27 mouse cellular contexts compared by ENCODE assay signal in genomic region chr16:30646856-30647255, GRCm38 (mm10). TPM values are rescaled to one million over a fixed set of nuclear protein-coding genes. Genes with fewer than 3 reads are reported as not detected.
DNase-seq lines count a peak whose midpoint lies in the region; ATAC-seq and TF ChIP-seq lines count a peak whose summit lies in the region.
"Had no signal": no experiment of that assay in that cellular context is flagged by ENCODE, and none has a peak within 500 bp of the region (broad histone marks: within the 10 kb centered on the region; RNA-seq: fewer than 3 reads in every experiment).

No protein-coding gene starts in this region.

- no peak for TF ChIP-seq POLR2A in spleen, adult 2 months (IDR thresholded peaks at IDR 0.05; ENCODE audit: low read depth, low read length)

- H3K9me3 ChIP-seq in kidney, embryonic 14.5 days (ENCODE audit: control insufficient read depth, low read length): no peaks in the 10 kb centered on the region
- H3K9me3 ChIP-seq in ES-E14 (ENCODE audit: control insufficient read depth, insufficient read depth, low read depth, low read length): no peaks in the 10 kb centered on the region
- H3K9me3 ChIP-seq in forebrain, embryonic 15.5 days: no peaks in the 10 kb centered on the region
- H3K9me3 ChIP-seq: forebrain, embryonic 12.5 days; heart, embryonic 10.5 days had no signal

- no peaks in the 10 kb centered on the region for H3K36me3 ChIP-seq in kidney, embryonic 14.5 days (ENCODE audit: control insufficient read depth, insufficient read depth, low read length)
- H3K36me3 ChIP-seq in spleen, adult 2 months (ENCODE audit: control insufficient read depth, insufficient read depth, low read length): no peaks in the 10 kb centered on the region
- no peaks in the 10 kb centered on the region; the same call in 1 of the 2 replicates for H3K36me3 ChIP-seq in ES-E14 (ENCODE audit: control insufficient read depth, insufficient read depth, low read length, poor library complexity, severe bottlenecking)
- H3K36me3 ChIP-seq in forebrain, embryonic 15.5 days: no peaks in the 10 kb centered on the region
- H3K36me3 ChIP-seq: embryonic facial prominence, embryonic 10.5 days; embryonic facial prominence, embryonic 13.5 days; forebrain, embryonic 12.5 days; G1E; heart, embryonic 10.5 days; heart, embryonic 13.5 days had no signal

- no peak overlapping the region for H3K27ac ChIP-seq in kidney, embryonic 14.5 days (ENCODE audit: low read depth, low read length)
- peak overlapping the region; percentile 33; the same call in 1 of the 2 replicates for H3K27ac ChIP-seq in spleen, adult 2 months (ENCODE audit: insufficient read depth, low read length)
- peak overlapping the region; percentile 78 for H3K27ac ChIP-seq in ES-E14 (ENCODE audit: insufficient read depth, low read depth, low read length, poor library complexity, severe bottlenecking)
- no peak overlapping the region for H3K27ac ChIP-seq in forebrain, embryonic 15.5 days (replicated peaks)
- H3K27ac ChIP-seq: embryonic facial prominence, embryonic 10.5 days; embryonic facial prominence, embryonic 13.5 days; forebrain, embryonic 12.5 days; heart, adult 2 months; heart, embryonic 10.5 days; heart, embryonic 13.5 days; hindbrain, embryonic 14.5 days; hindbrain, postnatal 0 days had no signal

- no peak overlapping the region for H3K9ac ChIP-seq in kidney, embryonic 14.5 days (ENCODE audit: low read depth, low read length)
- no peak overlapping the region for H3K9ac ChIP-seq in ES-E14 (ENCODE audit: insufficient read depth, low read depth, low read length, poor library complexity, severe bottlenecking)
- H3K9ac ChIP-seq in forebrain, embryonic 15.5 days (replicated peaks): no peak overlapping the region
- H3K9ac ChIP-seq: embryonic facial prominence, embryonic 13.5 days; forebrain, embryonic 12.5 days; heart, embryonic 13.5 days; hindbrain, embryonic 14.5 days had no signal

- DNase-seq in kidney, adult 9 months: no peak
- no peak for DNase-seq in spleen, adult 2 months (ENCODE audit: low read depth in 1 of 2, low spot score in 2 of 2)
- DNase-seq in spleen, postnatal 36 days (ENCODE audit: low spot score in 2 of 2): no peak
- DNase-seq in ES-E14 (ENCODE audit: low read depth, low spot score): no peak
- DNase-seq: adrenal gland, adult 2 months; adrenal gland, postnatal 25 days; embryo, embryonic 11 days; gastrocnemius, postnatal 10 days; gastrocnemius, postnatal 36 days; heart, adult 2 months; heart, postnatal 14 days; heart, postnatal 4 days had no signal

- in situ Hi-C loops in ES-E14 (cut with MboI; ENCODE audit: low sequenced_read_pairs in 2 of 2, unreplicated experiment in 2 of 2): no loop called here

- H3K4me3 ChIP-seq in kidney, embryonic 14.5 days (ENCODE audit: low read length): no peak overlapping the region
- H3K4me3 ChIP-seq in spleen, adult 2 months (ENCODE audit: extremely low read depth, insufficient read depth, insufficient read length): no peak overlapping the region
- H3K4me3 ChIP-seq in ES-E14 (ENCODE audit: insufficient read depth in 1 of 2, low read depth in 1 of 2, low read length in 2 of 2, poor library complexity in 1 of 2, severe bottlenecking in 1 of 2): no peak overlapping the region
- H3K4me3 ChIP-seq in forebrain, embryonic 15.5 days: no peak overlapping the region
- H3K4me3 ChIP-seq: embryonic facial prominence, embryonic 10.5 days; embryonic facial prominence, embryonic 13.5 days; erythroblast, embryonic 14.5 days; forebrain, embryonic 12.5 days; heart, adult 2 months; heart, embryonic 10.5 days; heart, embryonic 13.5 days had no signal

- no peak overlapping the region for H3K4me2 ChIP-seq in kidney, embryonic 14.5 days (replicated peaks; ENCODE audit: low read depth, low read length)
- H3K4me2 ChIP-seq in forebrain, embryonic 15.5 days (replicated peaks): no peak overlapping the region
- H3K4me2 ChIP-seq: embryonic facial prominence, embryonic 13.5 days; forebrain, embryonic 12.5 days; heart, embryonic 13.5 days; hindbrain, embryonic 14.5 days had no signal

- 0 out of 2 replicates have a peak, but pooled peaks cover 3% of the 10 kb centered on the region for H3K4me1 ChIP-seq in kidney, embryonic 14.5 days (ENCODE audit: control insufficient read depth, insufficient read depth, low read length)
- peaks cover 19% of the 10 kb centered on the region; the same call in 1 of the 2 replicates for H3K4me1 ChIP-seq in spleen, adult 2 months (ENCODE audit: control insufficient read depth, insufficient read depth, insufficient read length)
- H3K4me1 ChIP-seq in ES-E14 (ENCODE audit: control insufficient read depth in 2 of 2, insufficient read depth in 2 of 2, low read length in 2 of 2, poor library complexity in 1 of 2): peaks cover 4 to 11% of the 10 kb centered on the region in 2 experiments; a peak in 3 of 4 replicates
- no peaks in the 10 kb centered on the region for H3K4me1 ChIP-seq in forebrain, embryonic 15.5 days
- H3K4me1 ChIP-seq: heart, embryonic 10.5 days had no signal

- H3K27me3 ChIP-seq in kidney, embryonic 14.5 days (ENCODE audit: control insufficient read depth, insufficient read depth, low read length): no peaks in the 10 kb centered on the region
- H3K27me3 ChIP-seq in spleen, adult 2 months (ENCODE audit: control insufficient read depth, insufficient read depth, low read length): no peaks in the 10 kb centered on the region
- no peaks in the 10 kb centered on the region for H3K27me3 ChIP-seq in forebrain, embryonic 15.5 days
- H3K27me3 ChIP-seq: embryonic facial prominence, embryonic 13.5 days; forebrain, embryonic 12.5 days; heart, embryonic 13.5 days; Patski had no signal

- 72% methylated on average over 3 of the region's 3 CpGs for WGBS in kidney, embryonic 14.5 days
- WGBS in spleen, adult 2 months: 75% methylated on average over 3 of the region's 3 CpGs
- WGBS in forebrain, embryonic 15.5 days: 74% methylated on average over 3 of the region's 3 CpGs

- no peak for TF ChIP-seq CTCF in spleen, adult 2 months (IDR thresholded peaks at IDR 0.05; ENCODE audit: extremely low read depth, insufficient read depth, insufficient read length, insufficient replicate concordance)

- ATAC-seq in kidney, embryonic 14.5 days (ENCODE audit: low FRiP score, low TSS enrichment): 0 out of 2 replicates have a peak, but pooled peaks have one; percentile 48
- ATAC-seq in CD4-positive, CD25-positive, alpha-beta regulatory T cell, adult 4 months: no peak
- ATAC-seq in forebrain, embryonic 15.5 days (replicated peaks): no peak
- ATAC-seq: forebrain, embryonic 16.5 days; hindbrain, postnatal 0 days; inflammation-experienced regulatory T-cells, adult 6 months had no signal

TF ChIP-seq in ES-E14, 5 proteins besides CTCF, POLR2A, EP300 and RAD21:
- no peak for TF ChIP-seq ZNF384 (IDR thresholded peaks at IDR 0.05; ENCODE audit: low read depth, low read length)
- TF ChIP-seq HCFC1 (IDR thresholded peaks at IDR 0.05; ENCODE audit: borderline replicate concordance, insufficient read depth, low read length): no peak
- TF ChIP-seq MAFK (IDR thresholded peaks at IDR 0.05; ENCODE audit: insufficient read depth, low read depth, low read length): no peak
- TF ChIP-seq CHD2 (IDR thresholded peaks at IDR 0.05; ENCODE audit: low read depth, low read length): no peak; the same call in 1 of the 2 replicates
- TF ChIP-seq ZC3H11A (IDR thresholded peaks at IDR 0.05; ENCODE audit: borderline replicate concordance, low read depth, low read length): no peak

RNA-seq across cellular contexts. Expression of gene Fam43a, which starts 47.3 kb away (rescaled TPM):
- polyA plus RNA-seq in kidney, embryonic 14.5 days (2014; fragmentation: Nextera tagmentation; extraction: Ambion mirVana): 7.2 and 9.2 TPM in 2 replicates
- polyA plus RNA-seq in spleen, adult 2 months (2012; rRNA removed): 56.3 and 74.7 TPM in 2 replicates
- total RNA-seq in ES-E14 (2012; rRNA removed): 20.1 and 22.2 TPM in 2 replicates
- polyA plus RNA-seq in CD4-positive, CD25-positive, alpha-beta regulatory T cell, adult 4 months (2017; shearing (Covaris generic)): under 1 TPM in 1 of 2 experiments, not detected in 1; 0.91 TPM
- polyA plus RNA-seq in forebrain, embryonic 15.5 days (2015; fragmentation: Nextera tagmentation; extraction: Ambion mirVana): 9.9 and 10.7 TPM in 2 replicates
- total RNA-seq: G1E had no signal

RNA-seq across cellular contexts. Expression of gene Lsg1, which starts 59.5 kb away (rescaled TPM):
- polyA plus RNA-seq in kidney, embryonic 14.5 days (2014; fragmentation: Nextera tagmentation; extraction: Ambion mirVana): 56.8 and 74.8 TPM in 2 replicates
- polyA plus RNA-seq in spleen, adult 2 months (2012; rRNA removed): 9.6 and 10.2 TPM in 2 replicates
- 78.0 and 87.2 TPM in 2 replicates for total RNA-seq in ES-E14 (2012; rRNA removed)
- 10 to 100 TPM; 62.1 to 88.6 TPM for polyA plus RNA-seq in CD4-positive, CD25-positive, alpha-beta regulatory T cell, adult 4 months (2017; shearing (Covaris generic))
- 56.2 and 59.4 TPM in 2 replicates for polyA plus RNA-seq in forebrain, embryonic 15.5 days (2015; fragmentation: Nextera tagmentation; extraction: Ambion mirVana)

Comparison
In these comparisons a context has a peak if more than half of its experiments do, and no peak if none do; other contexts are left out.
1. H3K27ac ChIP-seq: peak in spleen, adult 2 months (single experiment) and ES-E14 (single experiment); none in kidney, embryonic 14.5 days (single experiment) and forebrain, embryonic 15.5 days (single experiment).